Mouse (Mus musculus) stomach, embryonic 16.5 days (tissue): ENCODE results near the gene Lmna. TPM values are rescaled to one million over a fixed set of nuclear protein-coding genes. Genes with fewer than 3 reads are reported as not detected.

ENCODE experiments used
- ATAC-seq: fragments of 200-750 bp; cut with Nextera tagmentation; 2 replicates; pipeline ENCODE4 v1.8.0; 2017; ENCODE audit warnings: moderate number of reproducible peaks, moderate TSS enrichment; ENCODE audit not compliant: insufficient read depth, low FRiP score
- H3K27ac ChIP-seq: fragments of 300-500 bp; sonication (generic); 2 replicates; pipeline ENCODE4 v1.5.1; 2014; ENCODE audit warnings: low read length
- H3K27me3 ChIP-seq: fragments of 300-500 bp; sonication (generic); 2 replicates; pipeline ENCODE4 v1.6.1; 2014; ENCODE audit warnings: low read length, control low read depth, mixed read lengths; ENCODE audit not compliant: control insufficient read depth, insufficient read depth
- H3K36me3 ChIP-seq: fragments of 300-500 bp; sonication (generic); 2 replicates; pipeline ENCODE4 v1.6.1; 2014; ENCODE audit warnings: low read length; ENCODE audit not compliant: control insufficient read depth, insufficient read depth
- H3K4me1 ChIP-seq: fragments of 300-500 bp; sonication (generic); 2 replicates; pipeline ENCODE4 v1.6.1; 2014; ENCODE audit warnings: low read length, control low read depth, mixed read lengths; ENCODE audit not compliant: control insufficient read depth, insufficient read depth
- H3K4me2 ChIP-seq: fragments of 300-500 bp; sonication (generic); 2 replicates; pipeline ENCODE4 v1.6.1; 2014; ENCODE audit warnings: low read depth, low read length, mixed read lengths
- H3K4me3 ChIP-seq: fragments of 300-500 bp; sonication (generic); replicated peaks from 2 replicates; pipeline ENCODE4 v1.5.1; 2014; ENCODE audit warnings: mild to moderate bottlenecking, low read length
- H3K9ac ChIP-seq: fragments of 300-500 bp; sonication (generic); 2 replicates; pipeline ENCODE4 v1.6.1; 2014; ENCODE audit warnings: low read length
- H3K9me3 ChIP-seq: fragments of 300-500 bp; sonication (generic); replicated peaks from 2 replicates; pipeline ENCODE4 v1.6.1; 2016; ENCODE audit warnings: low read length, control low read depth; ENCODE audit not compliant: control insufficient read depth
- WGBS: fragments of 180-500 bp; shearing (Covaris S2); extraction: QIAGEN DNeasy Blood & Tissue Kit; methylation state at CpG from one replicate; pipeline ENCODE4 v1.1.7; 2014; 5-methylcytosine and 5-hydroxymethylcytosine counted together
- polyA plus RNA-seq: library from polyadenylated mRNA; unstranded; fragments of >200 nt; fragmentation: Nextera tagmentation; extraction: Ambion mirVana; gene quantifications from 2 replicates; pipeline ENCODE4 v1.2.1, GENCODE M21; 2015

The Lmna gene
- polyA plus RNA-seq, 1 experiment from 2014 or later = 266 TPM

GRCm38 (mm10) chr3:88526157-88527131, 16.7 kb upstream of the Lmna start:
- no peak overlapping the region for H3K27ac ChIP-seq
- no peak overlapping the region for H3K4me3 ChIP-seq
- 30% methylated on average over 17 of the region's 17 CpGs for WGBS
- H3K4me2 ChIP-seq = peak overlapping the region; percentile 10; the same call in 1 of the 2 replicates
- ATAC-seq = peak; percentile 84
- no peak overlapping the region for H3K9ac ChIP-seq
- peaks cover 37% of the 10 kb centered on the region for H3K4me1 ChIP-seq
- H3K36me3 ChIP-seq = peaks cover 6% of the 10 kb centered on the region; the same call in 1 of the 2 replicates
- no peaks in the 10 kb centered on the region for H3K9me3 ChIP-seq
- no peaks in the 10 kb centered on the region for H3K27me3 ChIP-seq

GRCm38 (mm10) chr3:88525021-88525420, 15.3 kb upstream of the Lmna start:
- H3K4me3 ChIP-seq = no peak overlapping the region
- H3K9me3 ChIP-seq = no peaks in the 10 kb centered on the region
- H3K27ac ChIP-seq = no peak overlapping the region
- H3K27me3 ChIP-seq = no peaks in the 10 kb centered on the region
- H3K4me2 ChIP-seq = no peak overlapping the region
- H3K9ac ChIP-seq = 0 out of 2 replicates have a peak overlapping the region, but pooled peaks have one; percentile 7
- H3K36me3 ChIP-seq = peaks cover 6% of the 10 kb centered on the region; the same call in 1 of the 2 replicates
- peaks cover 31% of the 10 kb centered on the region for H3K4me1 ChIP-seq
- WGBS = 85% methylated on average over 5 of the region's 5 CpGs
- no peak for ATAC-seq

DNA sequence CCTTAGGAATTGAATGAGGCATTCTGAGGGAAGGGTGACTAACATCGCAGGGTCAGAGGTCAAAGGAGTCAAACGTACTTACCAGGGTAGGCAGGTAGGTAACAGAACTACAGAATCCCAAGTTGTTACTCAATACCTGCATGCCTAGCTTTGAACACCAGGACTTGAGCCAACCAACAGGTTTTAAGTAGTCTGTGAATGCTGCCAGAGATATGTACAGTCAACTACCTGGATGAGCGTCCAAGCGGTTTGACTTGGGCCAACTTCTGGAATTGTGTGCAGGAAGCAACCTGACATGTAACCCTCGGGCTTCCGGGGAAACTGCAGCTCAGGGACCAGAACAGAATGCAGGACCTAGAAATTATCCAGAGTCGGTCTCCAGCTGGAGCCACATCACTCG, 13.3 kb upstream of the Lmna start:
- H3K9me3 ChIP-seq = no peaks in the 10 kb centered on the region
- no peak for ATAC-seq
- peaks cover 6% of the 10 kb centered on the region; the same call in 1 of the 2 replicates for H3K36me3 ChIP-seq
- no peak overlapping the region for H3K4me2 ChIP-seq
- no peaks in the 10 kb centered on the region for H3K27me3 ChIP-seq
- H3K4me3 ChIP-seq = no peak overlapping the region
- no peak overlapping the region for H3K9ac ChIP-seq
- no peak overlapping the region for H3K27ac ChIP-seq
- peaks cover 18% of the 10 kb centered on the region for H3K4me1 ChIP-seq
- 83% methylated on average over 8 of the region's 8 CpGs for WGBS

DNA sequence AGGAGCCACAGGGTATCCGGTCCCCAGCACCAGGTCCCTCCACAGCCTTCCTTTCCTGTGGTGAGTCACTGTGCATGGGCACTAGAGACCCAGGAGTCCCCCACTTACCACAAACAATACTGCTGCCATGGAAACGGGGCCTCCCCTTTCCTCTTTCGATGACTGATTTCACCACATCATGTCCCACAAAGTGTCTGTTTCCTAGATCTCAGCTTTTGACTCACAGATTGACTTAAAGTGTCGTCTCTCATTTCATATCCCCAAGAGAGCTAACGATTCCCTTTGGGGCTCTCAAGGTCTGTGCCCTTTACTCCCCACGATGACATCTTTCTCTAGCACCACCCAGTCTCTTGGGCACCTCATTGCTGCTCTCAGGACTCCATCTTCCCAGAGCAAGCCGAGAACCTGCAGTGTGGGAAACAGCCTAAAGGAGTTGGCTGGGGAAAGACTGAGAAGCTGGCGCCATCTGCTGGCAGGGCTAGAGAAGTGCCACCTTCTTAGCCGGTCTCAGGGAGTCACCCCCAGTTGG, 12.1 kb upstream of the Lmna start:
- no peak overlapping the region for H3K27ac ChIP-seq
- no peak overlapping the region for H3K4me2 ChIP-seq
- H3K36me3 ChIP-seq = peaks cover 6% of the 10 kb centered on the region; the same call in 1 of the 2 replicates
- peak overlapping the region; percentile 26; the same call in 1 of the 2 replicates for H3K9ac ChIP-seq
- H3K27me3 ChIP-seq = no peaks in the 10 kb centered on the region
- H3K9me3 ChIP-seq = no peaks in the 10 kb centered on the region
- no peak overlapping the region for H3K4me3 ChIP-seq
- H3K4me1 ChIP-seq = peaks cover 10% of the 10 kb centered on the region; the same call in 1 of the 2 replicates
- no peak for ATAC-seq
- 31% methylated on average over 9 of the region's 9 CpGs for WGBS

- no peak overlapping the region for H3K9ac ChIP-seq
- H3K36me3 ChIP-seq = peaks cover 6% of the 10 kb centered on the region; the same call in 1 of the 2 replicates
- 90% methylated on average over 6 of the region's 6 CpGs for WGBS
- H3K9me3 ChIP-seq = no peaks in the 10 kb centered on the region
- ATAC-seq = no peak
- no peak overlapping the region for H3K27ac ChIP-seq
- H3K4me2 ChIP-seq = no peak overlapping the region
- H3K27me3 ChIP-seq = no peaks in the 10 kb centered on the region
- H3K4me3 ChIP-seq = no peak overlapping the region
- H3K4me1 ChIP-seq = peaks cover 7% of the 10 kb centered on the region; the same call in 1 of the 2 replicates
These were observed 11.4 kb upstream of the Lmna start for GRCm38 (mm10) chr3:88521156-88521555.

DNA sequence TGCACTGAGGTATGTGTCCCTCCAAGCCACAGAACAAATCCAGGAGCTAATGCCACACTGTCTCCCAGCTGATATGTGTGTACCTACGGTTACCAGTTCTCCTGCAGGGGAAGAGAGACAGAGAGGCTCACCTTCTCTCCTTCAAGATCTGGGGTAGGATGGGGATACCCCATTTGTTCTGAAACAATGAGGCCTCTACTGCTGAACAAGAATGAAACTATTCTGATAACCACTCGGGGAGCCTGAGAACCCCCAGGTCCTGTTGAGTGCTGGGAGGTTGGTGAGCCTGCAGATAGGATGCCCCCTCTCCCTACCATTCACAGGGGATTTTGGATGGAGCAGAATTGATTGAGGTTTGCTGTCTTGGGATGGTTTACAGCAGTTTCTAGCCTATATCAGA, 10.3 kb upstream of the Lmna start:
- Histone ChIP-seq H3K4me3 (no peak overlapping the region), H3K36me3 (peaks cover 6% of the 10 kb centered on the region; the same call in 1 of the 2 replicates), H3K4me2 (no peak overlapping the region), H3K27ac (no peak overlapping the region), H3K9me3 (no peaks in the 10 kb centered on the region), H3K9ac (no peak overlapping the region), H3K4me1 (no peaks in the 10 kb centered on the region), H3K27me3 (no peaks in the 10 kb centered on the region)
- WGBS = 68% methylated on average over 2 of the region's 2 CpGs
- no peak for ATAC-seq

DNA sequence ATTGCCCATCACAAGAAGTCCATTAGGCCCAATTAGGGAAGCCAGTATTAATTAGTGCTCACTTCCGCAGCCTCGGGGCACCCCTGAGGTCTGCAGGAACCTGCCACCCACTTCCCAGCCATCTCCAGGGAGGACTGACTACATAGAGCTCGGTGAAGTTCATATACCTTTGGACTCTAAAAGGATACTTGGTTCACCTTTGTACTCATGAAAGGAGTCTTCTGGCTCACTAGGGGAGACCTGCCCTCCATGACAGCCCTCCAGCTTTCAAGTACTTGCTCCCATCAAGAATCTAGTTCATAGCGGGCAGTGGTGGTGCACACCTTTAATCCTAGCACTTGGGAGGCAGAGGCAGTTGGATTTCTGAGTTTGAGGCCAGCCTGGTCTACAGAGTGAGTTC, 8.7 kb upstream of the Lmna start:
- Histone ChIP-seq H3K9ac (no peak overlapping the region), H3K36me3 (no peaks in the 10 kb centered on the region), H3K4me3 (no peak overlapping the region), H3K4me2 (no peak overlapping the region), H3K27ac (no peak overlapping the region), H3K27me3 (no peaks in the 10 kb centered on the region), H3K4me1 (peaks cover 14% of the 10 kb centered on the region), H3K9me3 (no peaks in the 10 kb centered on the region)
- 87% methylated on average over 4 of the region's 4 CpGs for WGBS
- ATAC-seq = no peak

DNA sequence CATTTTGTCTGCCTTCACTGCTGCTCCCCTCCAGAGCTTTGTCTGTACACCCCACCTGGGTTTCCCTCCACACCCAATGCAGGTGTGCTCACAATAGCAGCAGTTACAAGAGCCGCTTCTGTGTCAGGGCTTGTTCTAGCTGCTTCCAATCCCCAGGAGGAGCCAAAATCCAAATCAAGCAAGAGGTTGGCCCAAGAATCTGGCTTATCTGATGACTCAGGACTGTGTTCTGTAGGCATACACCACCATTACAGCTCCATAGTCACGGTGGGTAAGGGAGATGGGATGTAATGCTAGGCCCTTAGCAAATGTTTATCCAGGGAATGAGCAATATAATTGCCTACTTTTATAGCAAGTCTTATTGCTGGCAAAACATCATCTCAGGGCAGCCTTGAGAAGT, 6.7 kb upstream of the Lmna start:
- H3K36me3 ChIP-seq = no peaks in the 10 kb centered on the region
- no peak overlapping the region for H3K4me3 ChIP-seq
- peak overlapping the region; percentile 67; the same call in 1 of the 2 replicates for H3K27ac ChIP-seq
- H3K9me3 ChIP-seq = no peaks in the 10 kb centered on the region
- 65% methylated on average over 2 of the region's 2 CpGs for WGBS
- no peaks in the 10 kb centered on the region for H3K27me3 ChIP-seq
- H3K4me1 ChIP-seq = peaks cover 33% of the 10 kb centered on the region
- ATAC-seq = no peak
- H3K4me2 ChIP-seq = no peak overlapping the region
- no peak overlapping the region for H3K9ac ChIP-seq

DNA sequence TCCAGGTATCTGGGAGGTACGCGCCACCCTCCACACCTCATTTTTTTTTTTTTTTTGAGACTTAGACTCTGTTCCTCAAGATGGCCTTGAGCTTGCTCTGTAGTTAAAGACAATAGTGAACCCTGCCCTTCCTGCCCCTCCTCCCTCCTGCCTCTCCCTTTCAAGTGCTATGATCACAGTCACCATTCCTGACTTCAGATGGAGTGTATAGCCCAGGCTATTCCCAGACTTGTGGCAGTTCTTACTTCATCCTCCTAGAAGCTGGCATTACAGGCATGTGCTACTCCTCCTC, 5.3 kb upstream of the Lmna start:
- Histone ChIP-seq H3K9me3 (no peaks in the 10 kb centered on the region), H3K9ac (no peak overlapping the region), H3K36me3 (no peaks in the 10 kb centered on the region), H3K27me3 (no peaks in the 10 kb centered on the region), H3K4me3 (no peak overlapping the region), H3K27ac (peak overlapping the region; percentile 16; the same call in 1 of the 2 replicates), H3K4me2 (no peak overlapping the region), H3K4me1 (peaks cover 41% of the 10 kb centered on the region)
- WGBS = 85% methylated on average over 2 of the region's 2 CpGs
- no peak for ATAC-seq
